Mouse (Mus musculus) myocyte (in vitro differentiated cells): ENCODE results near the gene Tgds.

ENCODE experiments used
- CEBPB ChIP-seq: IDR thresholded peaks from 2 replicates; pipeline ENCODE4 v1.6.1; 2011; ENCODE audit warnings: mild to moderate bottlenecking, moderate library complexity; ENCODE audit not compliant: poor library complexity, insufficient read depth, severe bottlenecking
- E2F4 ChIP-seq: IDR thresholded peaks from one replicate; pipeline ENCODE4 v1.6.1; 2011; ENCODE audit warnings: mild to moderate bottlenecking, control low read depth, moderate library complexity; ENCODE audit not compliant: insufficient read depth
- MAX ChIP-seq: IDR thresholded peaks from one replicate; pipeline ENCODE4 v1.6.1; 2011; ENCODE audit warnings: low read depth, mild to moderate bottlenecking, control low read depth
- MYOD1 ChIP-seq, 3 experiments: IDR thresholded peaks; one replicate each; pipeline ENCODE4 v1.6.1; 2011; ENCODE audit warnings: control low read depth in 2 of 3, low read depth in 2 of 3, mild to moderate bottlenecking in 2 of 3, moderate library complexity in 1 of 3; ENCODE audit not compliant: insufficient read length in 2 of 3, control insufficient read depth in 1 of 3
- MYOG ChIP-seq, 3 experiments: IDR thresholded peaks; one replicate each; pipeline ENCODE4 v1.6.1; 2011; ENCODE audit warnings: control low read depth in 2 of 3, low read depth in 2 of 3, mild to moderate bottlenecking in 2 of 3; ENCODE audit not compliant: insufficient read length in 2 of 3, control insufficient read depth in 1 of 3, insufficient read depth in 1 of 3
- POLR2A ChIP-seq: IDR thresholded peaks from one replicate; pipeline ENCODE4 v1.6.1; 2011; ENCODE audit warnings: low read depth, mild to moderate bottlenecking, control low read depth, moderate library complexity; ENCODE audit not compliant: insufficient read length
- POLR2AphosphoS2 ChIP-seq: IDR thresholded peaks from one replicate; pipeline ENCODE4 v1.6.1; 2011; ENCODE audit warnings: low read depth, control low read depth; ENCODE audit not compliant: insufficient read length
- REST ChIP-seq: IDR thresholded peaks from one replicate; pipeline ENCODE4 v1.6.1; 2011; ENCODE audit warnings: mild to moderate bottlenecking, control low read depth, moderate library complexity; ENCODE audit not compliant: insufficient read depth, insufficient read length
- SRF ChIP-seq: IDR thresholded peaks from one replicate; pipeline ENCODE4 v1.6.1; 2011; ENCODE audit warnings: low read depth; ENCODE audit not compliant: control insufficient read depth, insufficient read length
- TCF12 ChIP-seq: IDR thresholded peaks from one replicate; pipeline ENCODE4 v1.6.1; 2011; ENCODE audit warnings: mild to moderate bottlenecking, control low read depth; ENCODE audit not compliant: poor library complexity, insufficient read depth, severe bottlenecking
- USF1 ChIP-seq: IDR thresholded peaks from one replicate; pipeline ENCODE4 v1.6.1; 2011; ENCODE audit warnings: low read depth, mild to moderate bottlenecking, control low read depth, moderate library complexity

- TF ChIP-seq POLR2A (no peak), TCF12 (no peak), CEBPB (no peak), MAX (no peak), POLR2AphosphoS2 (no peak), USF1 (no peak), E2F4 (no peak), MYOG (IDR thresholded peaks at IDR 0.05; ENCODE audit: control insufficient read depth in 1 of 3, insufficient read depth in 1 of 3, insufficient read length in 2 of 3, low read depth in 2 of 3) (no peak), SRF (no peak), REST (no peak), MYOD1 (IDR thresholded peaks at IDR 0.05; ENCODE audit: control insufficient read depth in 1 of 3, insufficient read length in 2 of 3, low read depth in 2 of 3) (no peak)
Measured at GRCm38 (mm10) chr14:118157146-118157545, 24.6 kb upstream of the Tgds start.
